Mouse (Mus musculus): ENCODE data around the gene Lbhd2.

DNA sequence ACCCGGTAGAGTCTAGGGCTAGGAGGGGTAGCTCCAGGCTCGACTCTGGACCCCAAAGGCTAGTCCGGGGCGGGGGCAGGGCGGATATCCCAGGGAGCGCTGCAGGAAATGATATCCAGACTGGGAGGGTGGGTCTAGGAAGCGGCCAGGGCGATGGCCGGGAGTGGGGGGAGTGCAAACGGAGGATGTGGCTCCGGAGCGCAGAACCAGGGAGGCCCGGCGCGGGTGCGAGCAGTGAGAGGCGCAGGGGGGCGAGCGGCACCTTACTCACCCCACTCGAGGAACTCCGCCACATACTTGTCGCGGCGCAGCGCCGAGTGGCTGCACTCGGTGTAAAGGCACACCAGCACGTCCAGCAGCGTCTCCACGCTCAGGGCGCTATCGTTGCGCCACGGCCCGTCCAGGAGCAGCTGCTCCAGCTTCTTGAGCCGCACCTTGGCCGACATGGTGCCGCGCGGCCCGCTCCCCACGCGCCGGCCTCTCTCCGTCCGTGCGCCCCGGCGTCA is 29.7 kb upstream of the Lbhd2 start:
- TF ChIP-seq CTCF (IDR thresholded peaks at IDR 0.05; ENCODE audit: control insufficient read depth, insufficient read depth, insufficient read length) (no peak), USF1 (IDR thresholded peaks at IDR 0.05; ENCODE audit: low read depth) (no peak), MAX (IDR thresholded peaks at IDR 0.05) (no peak)

Measured in C2C12 (cell line).